Mouse (Mus musculus) right cerebral cortex, adult 18-20 months (tissue): Measurements from ENCODE around the gene Vps37c.

Source experiments
- DNase-seq: peaks from one replicate; pipeline ENCODE4 v3.0.0; 2022; ENCODE audit warnings: mixed read lengths

Vps37c gene

GRCm38 (mm10) chr19:10714682-10715475 is 26.3 kb downstream of the Vps37c start:
- peak; percentile 85 for DNase-seq

- DNase-seq = no peak
These were observed 26.9 kb downstream of the Vps37c start for GRCm38 (mm10) chr19:10715476-10715875.

- DNase-seq = no peak
These were observed 29.8 kb downstream of the Vps37c start for GRCm38 (mm10) chr19:10718251-10718775.

GRCm38 (mm10) chr19:10719751-10720150 is 31.2 kb downstream of the Vps37c start:
- DNase-seq = no peak

- no peak for DNase-seq
These were observed 32.0 kb downstream of the Vps37c start for GRCm38 (mm10) chr19:10720524-10720923.

- DNase-seq = no peak
These were observed 32.5 kb downstream of the Vps37c start for GRCm38 (mm10) chr19:10721064-10721463.

GRCm38 (mm10) chr19:10723084-10723483 is 34.5 kb downstream of the Vps37c start:
- no peak for DNase-seq

- no peak for DNase-seq
These were observed 35.1 kb downstream of the Vps37c start for GRCm38 (mm10) chr19:10723649-10724048.

GRCm38 (mm10) chr19:10724629-10725363 is 36.3 kb downstream of the Vps37c start:
- no peak for DNase-seq

GRCm38 (mm10) chr19:10729889-10730288 is 41.4 kb downstream of the Vps37c start:
- DNase-seq = no peak

GRCm38 (mm10) chr19:10730469-10730868 is 41.9 kb downstream of the Vps37c start:
- DNase-seq = no peak

GRCm38 (mm10) chr19:10731975-10732374 is 43.4 kb downstream of the Vps37c start:
- no peak for DNase-seq

GRCm38 (mm10) chr19:10732741-10733140 is 44.2 kb downstream of the Vps37c start:
- no peak for DNase-seq

GRCm38 (mm10) chr19:10733501-10734127 is 45.1 kb downstream of the Vps37c start:
- DNase-seq = no peak

- DNase-seq = no peak
These were observed 46.0 kb downstream of the Vps37c start for GRCm38 (mm10) chr19:10734554-10734953.

GRCm38 (mm10) chr19:10735061-10735460 is 46.5 kb downstream of the Vps37c start:
- no peak for DNase-seq

- no peak for DNase-seq
These were observed 47.3 kb downstream of the Vps37c start for GRCm38 (mm10) chr19:10735861-10736260.

- no peak for DNase-seq
These were observed 49.5 kb downstream of the Vps37c start for GRCm38 (mm10) chr19:10738038-10738437.

GRCm38 (mm10) chr19:10738811-10739210 is 50.3 kb downstream of the Vps37c start, which contains the start of gene Cd5:
Gene Cd5 (minus strand): TSS chr19:10739002.
- DNase-seq = no peak

GRCm38 (mm10) chr19:10739916-10740315 is 51.4 kb downstream of the Vps37c start:
- DNase-seq = no peak

GRCm38 (mm10) chr19:10740641-10741440 is 52.3 kb downstream of the Vps37c start:
- no peak for DNase-seq

- no peak for DNase-seq
These were observed 53.6 kb downstream of the Vps37c start for GRCm38 (mm10) chr19:10742145-10742544.
